Mouse (Mus musculus): ENCODE measurements around the gene Gm11060. TPM values are rescaled to one million over a fixed set of nuclear protein-coding genes. Genes with fewer than 3 reads are reported as not detected.

Gm11060 gene
- polyA plus RNA-seq, 2 experiments = not detected

- Histone ChIP-seq H3K9ac (replicated peaks) (no peak overlapping the region), H3K27me3 (ENCODE audit: control insufficient read depth, insufficient read depth, low read length) (no peaks in the 10 kb centered on the region), H3K4me1 (replicated peaks; ENCODE audit: control insufficient read depth in 2 of 2, insufficient read depth in 2 of 2, low read length in 1 of 2) (no peaks in the 10 kb centered on the region), H3K4me2 (ENCODE audit: low read depth) (no peak overlapping the region), H3K4me3 (ENCODE audit: insufficient read depth in 1 of 2, low read depth in 2 of 2, low read length in 2 of 2) (no peak overlapping the region), H3K36me3 (replicated peaks; ENCODE audit: control insufficient read depth, insufficient read depth, low read depth) (no peaks in the 10 kb centered on the region), H3K27ac (no peak overlapping the region), H3K9me3 (ENCODE audit: control insufficient read depth, low read length) (no peaks in the 10 kb centered on the region)
- DNase-seq (ENCODE audit: low read depth in 3 of 3, low spot score in 3 of 3) (no peak), ATAC-seq (ENCODE audit: insufficient read depth) (no peak)
- TF ChIP-seq CTCF (IDR thresholded peaks at IDR 0.05; ENCODE audit: low read depth) (no peak), EP300 (IDR thresholded peaks at IDR 0.05; ENCODE audit: low read depth) (no peak)
- WGBS (ENCODE audit: insufficient replicate concordance) = 20% methylated on average over 9 of the region's 9 CpGs
These were observed 9.5 kb upstream of the Gm11060 start for GRCm38 (mm10) chr2:105082256-105082790.

DNA sequence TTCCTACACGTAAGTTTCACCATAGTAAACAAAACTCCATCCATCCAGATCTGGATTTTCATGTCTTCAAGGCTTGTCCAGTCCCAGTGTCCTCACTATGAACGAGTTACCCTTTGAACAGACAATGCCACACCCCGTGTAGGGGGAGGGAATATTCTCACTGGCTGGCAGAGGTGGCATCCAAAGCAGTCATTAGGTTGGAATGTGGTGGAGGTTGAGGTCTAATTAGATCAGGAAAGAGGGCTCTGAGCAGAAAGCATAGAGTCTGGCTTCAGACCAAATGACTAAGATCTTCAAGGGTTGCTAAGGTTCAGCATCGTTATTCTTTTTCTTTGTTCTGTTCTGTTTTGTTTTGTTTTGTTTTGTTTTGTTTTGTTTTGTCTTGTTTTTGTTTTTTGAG, 7.8 kb upstream of the Gm11060 start:
- H3K27ac ChIP-seq = no peak overlapping the region
- WGBS (ENCODE audit: insufficient replicate concordance) = 51% methylated on average over 4 of the region's 4 CpGs

GRCm38 (mm10) chr2:105086081-105086480, 5.7 kb upstream of the Gm11060 start:
- ATAC-seq (ENCODE audit: insufficient read depth) = no peak
- no peak overlapping the region for H3K9ac ChIP-seq (replicated peaks)
- no peaks in the 10 kb centered on the region for H3K4me1 ChIP-seq (replicated peaks; ENCODE audit: control insufficient read depth in 2 of 2, insufficient read depth in 2 of 2, low read length in 1 of 2)
- H3K36me3 ChIP-seq (replicated peaks; ENCODE audit: control insufficient read depth, insufficient read depth, low read depth) = no peaks in the 10 kb centered on the region
- no peaks in the 10 kb centered on the region for H3K27me3 ChIP-seq (ENCODE audit: control insufficient read depth, insufficient read depth, low read length)
- no peaks in the 10 kb centered on the region for H3K9me3 ChIP-seq (ENCODE audit: control insufficient read depth, low read length)
- WGBS (ENCODE audit: insufficient replicate concordance) = 64% methylated on average over 3 of the region's 3 CpGs
- TF ChIP-seq EP300 (IDR thresholded peaks at IDR 0.05; ENCODE audit: low read depth) = no peak
- DNase-seq (ENCODE audit: low read depth in 3 of 3, low spot score in 3 of 3) = no peak
- no peak overlapping the region for H3K4me2 ChIP-seq (ENCODE audit: low read depth)
- no peak overlapping the region for H3K4me3 ChIP-seq (ENCODE audit: insufficient read depth in 1 of 2, low read depth in 2 of 2, low read length in 2 of 2)
- H3K27ac ChIP-seq = no peak overlapping the region

More for the DNA sequence above, 7.8 kb upstream of the Gm11060 start:
- H3K4me2 ChIP-seq (ENCODE audit: low read depth) = no peak overlapping the region
- ATAC-seq (ENCODE audit: insufficient read depth) = no peak
- no peak overlapping the region for H3K9ac ChIP-seq (replicated peaks)
- no peak overlapping the region for H3K4me3 ChIP-seq (ENCODE audit: insufficient read depth in 1 of 2, low read depth in 2 of 2, low read length in 2 of 2)
- H3K9me3 ChIP-seq (ENCODE audit: control insufficient read depth, low read length) = no peaks in the 10 kb centered on the region
- no peaks in the 10 kb centered on the region for H3K36me3 ChIP-seq (replicated peaks; ENCODE audit: control insufficient read depth, insufficient read depth, low read depth)
- no peak for DNase-seq (ENCODE audit: low read depth in 3 of 3, low spot score in 3 of 3)
- no peaks in the 10 kb centered on the region for H3K27me3 ChIP-seq (ENCODE audit: control insufficient read depth, insufficient read depth, low read length)
- H3K4me1 ChIP-seq (replicated peaks; ENCODE audit: control insufficient read depth in 2 of 2, insufficient read depth in 2 of 2, low read length in 1 of 2) = no peaks in the 10 kb centered on the region
- TF ChIP-seq CTCF (IDR thresholded peaks at IDR 0.05; ENCODE audit: low read depth) = no peak
- no peak for TF ChIP-seq EP300 (IDR thresholded peaks at IDR 0.05; ENCODE audit: low read depth)

DNA sequence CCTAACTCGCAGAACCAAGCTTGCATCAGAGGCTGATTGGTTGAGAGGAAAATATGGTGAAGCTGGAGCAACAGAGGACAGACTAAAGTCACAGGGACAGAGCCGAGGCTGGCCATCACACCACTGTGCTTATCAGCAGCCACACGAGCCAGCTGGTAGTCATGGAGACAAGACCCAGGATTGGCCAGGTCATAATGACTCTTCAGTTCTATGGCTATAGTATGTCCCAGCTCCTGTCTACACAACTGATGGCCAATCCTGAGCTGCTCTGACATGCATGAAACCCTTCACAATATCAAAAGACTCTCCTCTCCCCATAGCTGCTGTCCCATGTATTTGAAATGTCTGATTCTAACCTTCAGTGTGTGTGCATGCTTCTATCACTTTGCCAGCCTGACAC, 3.8 kb upstream of the Gm11060 start:
- Histone ChIP-seq H3K36me3 (replicated peaks; ENCODE audit: control insufficient read depth, insufficient read depth, low read depth) (no peaks in the 10 kb centered on the region), H3K4me2 (ENCODE audit: low read depth) (no peak overlapping the region), H3K9ac (replicated peaks) (no peak overlapping the region), H3K4me3 (ENCODE audit: insufficient read depth in 1 of 2, low read depth in 2 of 2, low read length in 2 of 2) (no peak overlapping the region), H3K9me3 (ENCODE audit: control insufficient read depth, low read length) (no peaks in the 10 kb centered on the region), H3K27ac (no peak overlapping the region), H3K27me3 (ENCODE audit: control insufficient read depth, insufficient read depth, low read length) (no peaks in the 10 kb centered on the region), H3K4me1 (replicated peaks; ENCODE audit: control insufficient read depth in 2 of 2, insufficient read depth in 2 of 2, low read length in 1 of 2) (no peaks in the 10 kb centered on the region)
- DNase-seq (ENCODE audit: low read depth in 3 of 3, low spot score in 3 of 3) = no peak
- no peak for TF ChIP-seq CTCF (IDR thresholded peaks at IDR 0.05; ENCODE audit: low read depth)
- no peak for TF ChIP-seq EP300 (IDR thresholded peaks at IDR 0.05; ENCODE audit: low read depth)
- peak; percentile 13; the same call in 1 of the 2 replicates for ATAC-seq (ENCODE audit: insufficient read depth)
- WGBS (ENCODE audit: insufficient replicate concordance) = 35% methylated on average over 3 of the region's 3 CpGs

DNA sequence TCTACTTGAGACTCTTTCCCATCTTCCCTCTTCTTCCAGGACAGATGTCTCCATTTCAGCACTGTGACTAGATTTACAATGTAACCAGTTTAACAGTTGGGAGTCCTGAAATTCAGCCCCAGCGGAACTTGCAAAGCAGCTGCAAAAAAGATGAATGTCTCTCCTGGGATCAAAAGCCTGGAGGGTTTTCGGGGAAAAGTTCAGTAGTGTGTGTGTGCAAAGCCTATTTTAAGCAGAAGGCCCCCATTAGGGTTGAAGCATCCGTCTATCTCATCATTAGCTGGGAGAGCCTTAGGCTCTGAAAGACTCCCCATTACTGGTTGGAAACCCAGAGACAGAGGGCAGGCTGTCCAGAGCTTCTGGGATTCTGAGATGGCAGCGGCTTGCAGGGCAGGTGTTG, 2.7 kb upstream of the Gm11060 start:
- Histone ChIP-seq H3K4me1 (replicated peaks; ENCODE audit: control insufficient read depth in 2 of 2, insufficient read depth in 2 of 2, low read length in 1 of 2) (no peaks in the 10 kb centered on the region), H3K9me3 (ENCODE audit: control insufficient read depth, low read length) (no peaks in the 10 kb centered on the region), H3K9ac (replicated peaks) (no peak overlapping the region), H3K4me2 (ENCODE audit: low read depth) (no peak overlapping the region), H3K4me3 (ENCODE audit: insufficient read depth in 1 of 2, low read depth in 2 of 2, low read length in 2 of 2) (no peak overlapping the region), H3K27me3 (ENCODE audit: control insufficient read depth, insufficient read depth, low read length) (no peaks in the 10 kb centered on the region), H3K36me3 (replicated peaks; ENCODE audit: control insufficient read depth, insufficient read depth, low read depth) (no peaks in the 10 kb centered on the region), H3K27ac (no peak overlapping the region)
- 56% methylated on average over 4 of the region's 4 CpGs for WGBS (ENCODE audit: insufficient replicate concordance)
- ATAC-seq (ENCODE audit: insufficient read depth) = no peak
- DNase-seq (ENCODE audit: low read depth in 3 of 3, low spot score in 3 of 3) = no peak
- TF ChIP-seq CTCF (IDR thresholded peaks at IDR 0.05; ENCODE audit: low read depth) (no peak), EP300 (IDR thresholded peaks at IDR 0.05; ENCODE audit: low read depth) (no peak)

All from liver, embryonic 14.5 days (tissue).